Mouse (Mus musculus): Measurements from ENCODE around the gene Ucn2.

- TF ChIP-seq POLR2A (IDR thresholded peaks at IDR 0.05; ENCODE audit: low read depth, low read length) (no peak), CTCF (IDR thresholded peaks at IDR 0.05; ENCODE audit: borderline replicate concordance, insufficient read depth, low read length) (no peak)
These were observed 40.7 kb upstream of the Ucn2 start for GRCm38 (mm10) chr9:108945111-108945510.

All from embryonic fibroblast, embryonic 13.5 days (primary cell).